In the genomic region with DNA sequence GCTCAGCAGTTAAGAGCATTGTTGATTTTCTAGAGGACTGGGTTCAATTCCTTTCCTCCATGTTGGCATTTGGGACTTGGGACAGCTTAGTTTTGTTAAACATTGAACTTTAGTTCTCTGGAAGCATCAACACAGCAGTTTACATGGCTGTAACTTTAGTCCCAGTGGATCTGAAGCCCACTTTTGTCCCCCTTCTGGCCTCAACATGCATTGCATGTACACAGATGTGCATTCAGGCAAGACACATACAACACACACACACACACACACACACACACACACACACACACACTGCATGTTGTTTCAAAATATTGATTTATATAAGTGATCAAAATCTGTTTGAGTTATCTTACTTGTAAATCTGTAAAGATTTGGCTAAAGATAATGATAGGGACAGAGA, we compare ENCODE assay signal across 8 mouse cellular contexts. TPM values are rescaled to one million over a fixed set of nuclear protein-coding genes. Genes with fewer than 3 reads are reported as not detected.
DNase-seq lines count a peak whose midpoint lies in the region; ATAC-seq and TF ChIP-seq lines count a peak whose summit lies in the region.
"Had no signal": no experiment of that assay in that cellular context is flagged by ENCODE, and none has a peak within 500 bp of the region (broad histone marks: within the 10 kb centered on the region; RNA-seq: fewer than 3 reads in every experiment).

No protein-coding gene starts in this region.

- peak; percentile 2 for TF ChIP-seq RAD21 in CH12.LX (IDR thresholded peaks at IDR 0.05; ENCODE audit: low read depth, low read length)

- no peaks in the 10 kb centered on the region for H3K4me1 ChIP-seq in CH12.LX (ENCODE audit: control insufficient read depth in 1 of 2, insufficient read depth in 2 of 2)

- dilution Hi-C loops in CH12.LX (cut with MboI; ENCODE audit: extremely low pct_ligation_motif_present, extremely low pct_unique_long_range_greater_than_20kb, low sequenced_read_pairs) = no loop called here

- no peak for TF ChIP-seq POLR2A in CH12.LX (IDR thresholded peaks at IDR 0.05; ENCODE audit: low read depth, low read length)

- TF ChIP-seq EP300 in CH12.LX (IDR thresholded peaks at IDR 0.05; ENCODE audit: low read length) = no peak

- in situ Hi-C loops in CH12.LX (cut with MboI; ENCODE audit: low pct_ligation_motif_present, low pct_unique_long_range_greater_than_20kb, low sequenced_read_pairs) = loop anchor here (10.0 kb wide), 2 partner anchors 143 to 393 kb away; no protein-coding TSS in a partner anchor

- no peak overlapping the region for H3K27ac ChIP-seq in left cerebral cortex, adult 2 months
- H3K27ac ChIP-seq in CH12.LX (ENCODE audit: insufficient read depth, low read depth) = no peak overlapping the region

- ATAC-seq in megakaryocyte-erythroid progenitor cell, adult 5-6 weeks (replicated peaks; ENCODE audit: low FRiP score, low TSS enrichment, poor library complexity, severe bottlenecking) = 0 out of 2 replicates have a peak, but pooled peaks have one; percentile 74

- peaks cover 2% of the 10 kb centered on the region for H3K9me3 ChIP-seq in CH12.LX (replicated peaks; ENCODE audit: low read length)

- no peaks in the 10 kb centered on the region for H3K79me2 ChIP-seq in CH12.LX (replicated peaks; ENCODE audit: control insufficient read depth, extremely low read depth, insufficient read depth, poor library complexity, severe bottlenecking)

- H3K9ac ChIP-seq in CH12.LX (ENCODE audit: insufficient read depth, low read depth) = no peak overlapping the region

- H3K4me3 ChIP-seq in left cerebral cortex, adult 2 months = no peak overlapping the region
- no peak overlapping the region for H3K4me3 ChIP-seq in CH12.LX (replicated peaks in 1 of 3; ENCODE audit: low read depth in 2 of 3, low read length in 2 of 3, poor library complexity in 1 of 3)

- H3K27me3 ChIP-seq in CH12.LX (replicated peaks) = no peaks in the 10 kb centered on the region

- DNase-seq in left cerebral cortex, adult 2 months (ENCODE audit: extremely low spot score in 1 of 2, low spot score in 2 of 2) = no peak
- DNase-seq in left cerebral cortex, adult 9 months (ENCODE audit: low spot score in 2 of 2) = no peak
- DNase-seq in CH12.LX (ENCODE audit: extremely low read depth) = peak; percentile 48
- DNase-seq in T-cell, adult 2 months (ENCODE audit: low spot score) = peak; percentile 28
- DNase-seq in cerebellum, adult 18-20 months = no peak
- DNase-seq in gastrocnemius, postnatal 25 days = no peak

- intact Hi-C loops in left cerebral cortex, adult 2 months (cut with DNase I) = loop anchor here (1.0 to 5.0 kb wide), 2 partner anchors 78 to 340 kb away; a partner anchor contains a TSS

- H3K4me2 ChIP-seq in CH12.LX (ENCODE audit: insufficient read depth, low read depth, poor library complexity, severe bottlenecking) = no peak overlapping the region

- peak; percentile 18 for TF ChIP-seq CTCF in left cerebral cortex, adult 2 months (IDR thresholded peaks at IDR 0.05)
- TF ChIP-seq CTCF in CH12.LX (conservative IDR thresholded peaks at IDR 0.05 in 1 of 2, IDR thresholded peaks at IDR 0.05 in 1 of 2; ENCODE audit: low read depth in 2 of 2, low read length in 2 of 2) = peak in 1 of 2 experiments; percentile 40; a peak in 2 of 4 replicates

- H3K36me3 ChIP-seq in CH12.LX (replicated peaks in 1 of 2; ENCODE audit: control insufficient read depth in 1 of 2, insufficient read depth in 1 of 2, low read length in 1 of 2) = no peaks in the 10 kb centered on the region

TF ChIP-seq in CH12.LX, 34 proteins besides CTCF, POLR2A, EP300 and RAD21:
- TF ChIP-seq SMC3 (IDR thresholded peaks at IDR 0.05; ENCODE audit: low read depth, low read length) (peak; percentile 40; the same call in 1 of the 2 replicates), UBTF (IDR thresholded peaks at IDR 0.05; ENCODE audit: low read depth, low read length) (no peak)
TF ChIP-seq in CH12.LX: peak in this region for 1.

RNA-seq across cellular contexts. Expression of a gene that starts 2.1 kb away (rescaled TPM):
- 1 to 10 TPM; 1.5 to 1.7 TPM for total RNA-seq in left cerebral cortex, adult 2 months (2021)
- not detected in 2 replicates for total RNA-seq in CH12.LX (2012; rRNA removed)
- total RNA-seq in CH12.LX (2014; rRNA removed) = not detected in 2 replicates
- polyA plus RNA-seq in CH12.LX (2012; ENCODE audit: insufficient read length, low read depth) = not detected in 2 replicates
- total RNA-seq in megakaryocyte-erythroid progenitor cell, adult 5-6 weeks (2014; fragmentation: Nextera tagmentation) = not detected in 2 replicates
- not detected in 2 replicates for total RNA-seq in megakaryocyte-erythroid progenitor cell, adult 5-6 weeks (2017)
- under 1 TPM in 1 of 2 experiments, not detected in 1; 0.21 TPM for total RNA-seq in gastrocnemius, postnatal 25 days (2021)
- polyA plus RNA-seq: neural tube, embryonic 14.5 days had no signal

RNA-seq across cellular contexts. Expression of a gene that starts 29.9 kb away (rescaled TPM):
- 1 to 10 TPM; 1.2 to 1.4 TPM for total RNA-seq in left cerebral cortex, adult 2 months (2021)
- not detected in 2 replicates for total RNA-seq in CH12.LX (2012; rRNA removed)
- not detected in 2 replicates for total RNA-seq in CH12.LX (2014; rRNA removed)
- polyA plus RNA-seq in CH12.LX (2012; ENCODE audit: insufficient read length, low read depth) = not detected in 2 replicates
- total RNA-seq in megakaryocyte-erythroid progenitor cell, adult 5-6 weeks (2014; fragmentation: Nextera tagmentation) = 6.6 and 7.5 TPM in 2 replicates
- 1.2 and 2.0 TPM in 2 replicates for total RNA-seq in megakaryocyte-erythroid progenitor cell, adult 5-6 weeks (2017)
- under 1 TPM; 0.24 to 0.87 TPM for total RNA-seq in gastrocnemius, postnatal 25 days (2021)

Comparison
In these comparisons a context has a peak if more than half of its experiments do, and no peak if none do; other contexts are left out.
1. DNase-seq: peak in CH12.LX (single experiment) and T-cell, adult 2 months (single experiment); none in left cerebral cortex, adult 2 months (0 of 2), left cerebral cortex, adult 9 months (0 of 2), cerebellum, adult 18-20 months (0 of 2) and gastrocnemius, postnatal 25 days (single experiment).